Mouse (Mus musculus): ENCODE results near the gene Celsr2. TPM values are rescaled to one million over a fixed set of nuclear protein-coding genes. Genes with fewer than 3 reads are reported as not detected.

Celsr2 gene
- polyA plus RNA-seq, 1 experiment from 2014 or later: 65.2 TPM

DNA sequence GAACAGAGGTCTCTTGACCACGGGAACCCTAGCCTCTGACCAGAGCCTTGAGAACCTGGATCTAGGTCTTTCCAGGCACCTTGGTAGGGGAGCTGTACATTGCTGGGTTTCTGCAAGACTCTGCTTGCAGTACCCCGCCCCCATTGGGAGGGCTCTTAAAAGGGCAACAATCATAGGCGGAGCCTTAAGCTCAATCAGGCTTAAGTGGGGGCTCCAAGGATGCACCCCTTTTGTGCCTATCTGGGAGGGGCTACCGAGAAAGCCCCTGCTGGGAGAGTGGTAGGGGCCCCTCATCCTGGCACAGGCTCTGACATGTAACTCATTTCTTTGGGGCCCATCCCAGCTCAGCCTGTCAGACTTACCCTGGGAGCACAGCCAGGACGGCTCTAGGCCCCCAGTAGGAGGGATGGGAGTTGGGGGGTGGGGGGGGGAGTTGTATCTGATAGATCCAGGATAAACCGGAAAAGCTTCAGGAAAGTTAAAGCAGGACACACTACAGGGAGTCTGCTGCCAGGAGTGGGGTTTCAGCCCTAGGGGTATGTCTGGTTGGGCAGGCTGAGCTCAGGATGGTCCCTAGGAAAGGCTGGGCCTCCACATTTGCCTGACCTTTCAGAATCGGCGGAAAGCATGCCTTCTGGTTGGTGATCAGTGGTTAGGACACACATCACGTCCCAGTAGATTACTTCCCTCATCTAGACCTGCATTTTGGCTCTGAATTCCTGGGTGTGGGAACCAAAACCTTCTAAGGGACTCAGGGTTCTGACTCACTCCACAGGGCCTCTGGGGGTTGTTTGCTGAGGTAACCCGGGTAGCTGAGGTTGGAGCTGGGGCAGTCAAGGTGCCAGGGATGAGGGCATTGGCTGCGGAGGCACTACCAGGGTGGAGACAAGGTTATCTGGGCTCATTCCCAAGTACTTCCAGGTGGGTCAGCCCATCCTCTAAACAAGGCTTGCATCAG lies 8.8 kb upstream of the Celsr2 start:
- WGBS: 20% methylated on average over 11 of the region's 11 CpGs

DNA sequence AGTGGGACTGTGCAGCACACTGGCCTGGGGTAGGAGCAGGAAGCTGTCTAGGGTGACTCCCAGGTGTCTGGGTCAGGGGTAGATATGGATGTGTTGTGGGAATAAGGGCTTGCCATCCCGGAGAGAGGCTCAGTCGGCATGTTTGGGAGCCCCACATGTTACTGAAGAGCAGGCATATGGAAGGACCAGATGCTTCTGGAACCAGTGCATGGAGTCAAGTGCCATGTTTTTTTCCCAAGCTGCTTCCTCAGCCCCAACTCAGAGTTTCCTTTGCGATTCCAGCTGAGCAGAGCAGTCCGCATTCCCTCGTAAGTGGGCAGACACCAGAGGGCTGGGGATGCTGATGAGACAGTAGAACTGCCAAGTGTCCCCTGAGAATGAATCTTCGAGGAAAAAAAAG lies 7.7 kb upstream of the Celsr2 start:
- H3K4me1 ChIP-seq (ENCODE audit: control insufficient read depth, insufficient read depth, low read length): peaks cover 34% of the 10 kb centered on the region
- 40% methylated on average over 6 of the region's 6 CpGs for WGBS
- no peak for DNase-seq (ENCODE audit: low spot score)
- H3K9me3 ChIP-seq (ENCODE audit: control insufficient read depth, low read length): no peaks in the 10 kb centered on the region
- no peak overlapping the region for H3K9ac ChIP-seq (ENCODE audit: low read length)
- no peak overlapping the region for H3K27ac ChIP-seq (ENCODE audit: low read depth, low read length)
- no peak overlapping the region for H3K4me2 ChIP-seq (ENCODE audit: low read depth)
- no peak overlapping the region for H3K4me3 ChIP-seq (ENCODE audit: low read depth, low read length)
- no peak for ATAC-seq (ENCODE audit: insufficient read depth, low FRiP score, low TSS enrichment)
- H3K36me3 ChIP-seq (ENCODE audit: control insufficient read depth, insufficient read depth, low read length): peaks cover 7% of the 10 kb centered on the region
- no peaks in the 10 kb centered on the region for H3K27me3 ChIP-seq (ENCODE audit: control insufficient read depth, insufficient read depth, low read length)

More for the DNA sequence above, 8.8 kb upstream of the Celsr2 start:
- H3K9ac ChIP-seq (ENCODE audit: low read length): peak overlapping the region; percentile 47
- DNase-seq (ENCODE audit: low spot score): no peak
- ATAC-seq (ENCODE audit: insufficient read depth, low FRiP score, low TSS enrichment): peak; percentile 69
- H3K4me2 ChIP-seq (ENCODE audit: low read depth): peak overlapping the region; percentile 40
- H3K4me1 ChIP-seq (ENCODE audit: control insufficient read depth, insufficient read depth, low read length): peaks cover 34% of the 10 kb centered on the region
- peaks cover 16% of the 10 kb centered on the region for H3K36me3 ChIP-seq (ENCODE audit: control insufficient read depth, insufficient read depth, low read length)
- no peak overlapping the region for H3K4me3 ChIP-seq (ENCODE audit: low read depth, low read length)
- no peaks in the 10 kb centered on the region for H3K9me3 ChIP-seq (ENCODE audit: control insufficient read depth, low read length)
- H3K27me3 ChIP-seq (ENCODE audit: control insufficient read depth, insufficient read depth, low read length): no peaks in the 10 kb centered on the region
- peak overlapping the region; percentile 75; the same call in 1 of the 2 replicates for H3K27ac ChIP-seq (ENCODE audit: low read depth, low read length)

DNA sequence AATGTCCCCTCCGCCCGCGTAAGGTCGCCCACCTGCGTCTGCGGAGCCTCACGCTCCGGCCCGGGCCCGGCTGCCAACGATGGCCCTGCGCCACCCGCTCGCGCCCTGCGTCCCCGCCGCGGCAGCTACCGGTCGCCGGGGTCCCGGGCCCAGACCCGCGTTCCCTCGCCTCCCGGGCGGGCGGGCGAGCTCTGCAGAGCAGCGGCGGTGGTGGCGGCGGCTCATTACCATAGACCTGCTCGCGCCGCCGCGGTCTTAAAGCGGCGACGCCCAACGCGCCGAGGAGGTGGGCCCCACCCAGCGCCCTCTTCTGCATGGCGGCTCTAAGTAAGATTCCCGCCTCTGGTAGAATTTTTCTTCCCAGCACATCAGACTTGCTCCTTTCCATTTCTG lies 475 bp upstream of the Celsr2 start:
- peaks cover 14% of the 10 kb centered on the region for H3K4me1 ChIP-seq (ENCODE audit: control insufficient read depth, insufficient read depth, low read length)

DNA sequence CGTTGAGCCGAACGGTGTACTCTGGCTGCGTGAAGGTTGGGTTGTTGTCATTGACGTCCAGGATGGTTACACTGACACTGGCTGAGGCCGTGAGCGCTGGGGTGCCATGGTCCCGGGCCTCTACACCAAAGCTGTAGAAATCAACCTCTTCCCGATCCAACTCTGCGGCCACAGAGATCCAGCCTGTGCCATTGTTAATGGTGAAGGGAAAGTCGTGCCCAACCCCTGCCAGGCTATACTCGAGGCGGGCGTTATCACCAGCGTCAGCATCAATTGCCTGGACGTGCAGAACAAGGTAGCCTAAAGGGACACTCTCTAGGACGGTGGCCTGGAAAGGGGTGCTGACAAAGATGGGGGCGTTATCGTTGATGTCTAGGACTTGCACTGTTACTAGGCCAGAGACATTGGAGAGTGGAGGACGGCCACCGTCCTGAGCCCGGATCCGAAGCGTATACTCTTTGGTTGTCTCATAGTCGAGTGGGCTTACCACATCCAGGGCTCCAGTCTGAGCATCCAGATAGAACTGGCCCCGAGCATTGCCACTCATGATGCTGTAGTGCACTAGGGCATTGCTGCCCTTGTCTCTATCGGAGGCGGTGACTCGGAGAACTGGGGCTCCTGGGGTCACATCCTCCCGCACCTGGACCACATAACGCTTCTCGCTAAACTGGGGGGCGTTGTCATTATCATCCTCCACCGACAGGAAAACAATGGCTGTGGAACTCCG lies 1.6 kb downstream of the Celsr2 start:
- H3K4me1 ChIP-seq (ENCODE audit: control insufficient read depth, insufficient read depth, low read length): peaks cover 24% of the 10 kb centered on the region
- no peak overlapping the region for H3K9ac ChIP-seq (ENCODE audit: low read length)
- H3K4me3 ChIP-seq (ENCODE audit: low read depth, low read length): peak overlapping the region; percentile 7; the same call in 1 of the 2 replicates
- H3K27ac ChIP-seq (ENCODE audit: low read depth, low read length): no peak overlapping the region
- 97% methylated on average over 35 of the region's 35 CpGs for WGBS
- ATAC-seq (ENCODE audit: insufficient read depth, low FRiP score, low TSS enrichment): no peak
- H3K9me3 ChIP-seq (ENCODE audit: control insufficient read depth, low read length): peaks cover 8% of the 10 kb centered on the region
- peaks cover 23% of the 10 kb centered on the region for H3K36me3 ChIP-seq (ENCODE audit: control insufficient read depth, insufficient read depth, low read length)
- H3K4me2 ChIP-seq (ENCODE audit: low read depth): no peak overlapping the region
- H3K27me3 ChIP-seq (ENCODE audit: control insufficient read depth, insufficient read depth, low read length): no peaks in the 10 kb centered on the region
- DNase-seq (ENCODE audit: low spot score): no peak

More for the DNA sequence above, 475 bp upstream of the Celsr2 start:
- ATAC-seq (ENCODE audit: insufficient read depth, low FRiP score, low TSS enrichment) (peak; percentile 78), DNase-seq (ENCODE audit: low spot score) (peak; percentile 92)
- H3K4me3 ChIP-seq (ENCODE audit: low read depth, low read length): peak overlapping the region; percentile 87
- peaks cover 8% of the 10 kb centered on the region for H3K9me3 ChIP-seq (ENCODE audit: control insufficient read depth, low read length)
- H3K27me3 ChIP-seq (ENCODE audit: control insufficient read depth, insufficient read depth, low read length): no peaks in the 10 kb centered on the region
- peak overlapping the region; percentile 87 for H3K4me2 ChIP-seq (ENCODE audit: low read depth)
- peaks cover 21% of the 10 kb centered on the region for H3K36me3 ChIP-seq (ENCODE audit: control insufficient read depth, insufficient read depth, low read length)
- H3K9ac ChIP-seq (ENCODE audit: low read length): peak overlapping the region; percentile 97
- WGBS: under 1% methylated on average over 45 of the region's 48 CpGs
- H3K27ac ChIP-seq (ENCODE audit: low read depth, low read length): peak overlapping the region; percentile 81

DNA sequence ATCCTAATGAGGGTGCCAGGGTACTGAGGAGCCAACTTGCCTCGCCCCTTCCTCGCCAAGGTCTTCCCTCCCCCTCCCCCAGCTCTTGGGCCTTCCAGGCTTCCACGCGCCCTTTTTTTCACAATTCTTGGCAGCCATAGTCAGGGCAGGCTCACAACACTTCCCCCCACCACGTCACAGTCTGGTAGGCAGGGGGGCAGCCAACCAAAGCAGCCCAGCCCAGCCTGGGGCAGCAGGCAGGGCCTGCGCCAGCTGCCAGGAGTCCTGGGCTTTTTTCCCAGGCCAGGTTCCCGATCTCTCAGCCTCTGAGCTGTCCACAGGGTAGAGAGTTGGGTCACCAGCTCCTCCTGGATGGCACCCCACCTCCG lies 3.6 kb downstream of the Celsr2 start:
- Histone ChIP-seq H3K9me3 (ENCODE audit: control insufficient read depth, low read length) (peaks cover 8% of the 10 kb centered on the region), H3K4me1 (ENCODE audit: control insufficient read depth, insufficient read depth, low read length) (peaks cover 32% of the 10 kb centered on the region), H3K4me2 (ENCODE audit: low read depth) (peak overlapping the region; percentile 87), H3K4me3 (ENCODE audit: low read depth, low read length) (peak overlapping the region; percentile 41), H3K9ac (ENCODE audit: low read length) (peak overlapping the region; percentile 89), H3K27ac (ENCODE audit: low read depth, low read length) (peak overlapping the region; percentile 97), H3K36me3 (ENCODE audit: control insufficient read depth, insufficient read depth, low read length) (peaks cover 29% of the 10 kb centered on the region), H3K27me3 (ENCODE audit: control insufficient read depth, insufficient read depth, low read length) (no peaks in the 10 kb centered on the region)
- DNase-seq (ENCODE audit: low spot score) (peak; percentile 54), ATAC-seq (ENCODE audit: insufficient read depth, low FRiP score, low TSS enrichment) (peak; percentile 35; the same call in 1 of the 2 replicates)
- WGBS: 50% methylated on average over 8 of the region's 8 CpGs

DNA sequence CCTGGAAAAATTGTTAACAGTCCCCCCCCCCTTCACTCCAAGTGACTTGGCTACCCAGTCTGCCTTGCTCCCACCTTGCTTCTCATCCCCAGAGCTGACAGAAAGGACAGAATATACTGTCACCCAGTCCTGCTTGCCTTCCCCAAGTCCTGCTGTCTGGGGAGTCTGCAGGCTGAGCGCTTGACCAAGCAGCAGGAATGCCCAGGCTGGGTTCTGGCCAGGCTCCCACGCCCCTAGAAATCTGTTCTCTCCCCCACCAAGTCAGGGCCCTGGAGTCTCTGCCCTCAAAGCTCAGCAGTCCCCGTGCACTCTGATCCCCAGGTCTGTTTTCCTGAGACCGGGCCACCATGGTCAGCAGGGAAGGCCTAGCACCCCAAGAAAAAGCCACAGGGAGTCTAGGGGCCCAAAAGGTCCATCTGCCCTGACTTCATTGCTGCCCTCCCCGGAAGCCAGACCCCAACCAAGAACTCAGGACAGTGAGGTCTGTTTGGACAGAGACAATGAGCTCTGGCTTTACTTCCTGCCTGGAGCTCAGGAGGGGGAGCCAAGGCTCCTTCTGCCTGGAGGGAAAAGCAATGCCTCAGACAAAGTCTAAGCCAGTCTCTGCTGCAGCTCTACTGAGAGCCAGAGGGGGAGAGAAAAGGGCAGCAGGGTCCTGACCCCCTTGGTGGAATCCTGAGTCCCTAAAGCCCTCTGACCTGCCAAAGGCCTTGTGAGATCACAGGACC lies 4.2 kb downstream of the Celsr2 start:
- peaks cover 37% of the 10 kb centered on the region for H3K4me1 ChIP-seq (ENCODE audit: control insufficient read depth, insufficient read depth, low read length)
- DNase-seq (ENCODE audit: low spot score): no peak
- peak overlapping the region; percentile 87 for H3K4me2 ChIP-seq (ENCODE audit: low read depth)
- ATAC-seq (ENCODE audit: insufficient read depth, low FRiP score, low TSS enrichment): no peak
- H3K27me3 ChIP-seq (ENCODE audit: control insufficient read depth, insufficient read depth, low read length): no peaks in the 10 kb centered on the region
- peak overlapping the region; percentile 89 for H3K9ac ChIP-seq (ENCODE audit: low read length)
- WGBS: 48% methylated on average over 5 of the region's 5 CpGs
- H3K9me3 ChIP-seq (ENCODE audit: control insufficient read depth, low read length): peaks cover 8% of the 10 kb centered on the region
- H3K4me3 ChIP-seq (ENCODE audit: low read depth, low read length): peak overlapping the region; percentile 41
- peaks cover 31% of the 10 kb centered on the region for H3K36me3 ChIP-seq (ENCODE audit: control insufficient read depth, insufficient read depth, low read length)
- H3K27ac ChIP-seq (ENCODE audit: low read depth, low read length): peak overlapping the region; percentile 97

DNA sequence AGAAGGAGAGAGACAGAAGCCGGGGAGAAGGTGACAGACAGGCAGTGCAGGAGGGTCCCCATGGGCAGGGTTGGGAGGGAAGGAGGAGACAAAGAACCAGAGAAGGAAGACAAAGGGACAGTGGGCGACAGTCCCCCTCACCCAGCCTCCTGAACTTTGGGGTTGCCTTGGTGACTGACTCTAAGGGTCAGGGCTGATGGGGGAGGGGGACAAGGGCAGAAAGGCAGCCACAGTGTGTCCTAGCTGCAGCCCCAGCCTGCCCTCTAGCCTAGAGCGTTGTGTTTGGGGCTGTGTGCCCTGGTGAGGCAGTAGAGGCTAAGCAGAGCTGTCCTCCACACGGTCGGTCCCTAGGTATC lies 5.0 kb downstream of the Celsr2 start:
- Histone ChIP-seq H3K27ac (ENCODE audit: low read depth, low read length) (peak overlapping the region; percentile 97), H3K27me3 (ENCODE audit: control insufficient read depth, insufficient read depth, low read length) (no peaks in the 10 kb centered on the region), H3K9me3 (ENCODE audit: control insufficient read depth, low read length) (peaks cover 8% of the 10 kb centered on the region), H3K4me3 (ENCODE audit: low read depth, low read length) (peak overlapping the region; percentile 41), H3K4me2 (ENCODE audit: low read depth) (peak overlapping the region; percentile 87), H3K9ac (ENCODE audit: low read length) (peak overlapping the region; percentile 89), H3K36me3 (ENCODE audit: control insufficient read depth, insufficient read depth, low read length) (peaks cover 31% of the 10 kb centered on the region), H3K4me1 (ENCODE audit: control insufficient read depth, insufficient read depth, low read length) (peaks cover 39% of the 10 kb centered on the region)
- ATAC-seq (ENCODE audit: insufficient read depth, low FRiP score, low TSS enrichment): peak; percentile 49
- WGBS: 16% methylated on average over 5 of the region's 5 CpGs
- peak; percentile 79 for DNase-seq (ENCODE audit: low spot score)

DNA sequence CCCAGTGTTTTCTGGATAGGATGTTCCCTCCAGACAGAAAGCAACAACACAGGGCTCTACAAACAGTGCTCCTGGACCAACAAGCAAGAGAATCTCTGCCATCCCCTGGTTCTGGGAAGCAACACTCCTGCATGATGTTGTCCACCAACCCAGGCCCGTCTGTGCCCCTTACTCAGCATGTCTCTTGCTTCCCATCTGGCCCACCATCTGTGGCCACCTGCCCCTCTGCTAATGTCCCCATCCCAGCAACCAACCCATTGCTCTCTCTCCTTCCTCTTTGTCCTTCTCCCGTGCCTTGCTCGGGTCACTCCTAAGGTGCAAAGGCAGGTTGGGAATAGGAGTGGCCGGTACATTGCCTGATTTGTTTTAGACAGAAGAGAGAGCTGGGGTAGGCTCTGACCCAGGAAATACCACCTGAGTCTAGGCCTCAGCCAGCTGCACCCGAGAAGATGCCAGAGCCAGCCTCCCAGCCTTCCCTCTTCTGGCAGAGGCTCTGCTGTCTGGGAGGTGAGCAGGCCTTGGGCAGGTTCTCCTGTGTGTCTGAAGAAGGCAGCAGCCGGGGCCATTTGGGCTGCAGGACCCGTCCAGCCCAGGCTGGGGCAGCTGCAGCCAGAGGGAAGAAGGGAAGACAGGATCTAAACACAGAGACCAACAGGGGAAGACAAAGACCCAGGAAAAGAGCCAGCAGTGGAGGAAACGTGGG lies 5.5 kb downstream of the Celsr2 start:
- Histone ChIP-seq H3K36me3 (ENCODE audit: control insufficient read depth, insufficient read depth, low read length) (peaks cover 31% of the 10 kb centered on the region), H3K4me1 (ENCODE audit: control insufficient read depth, insufficient read depth, low read length) (peaks cover 38% of the 10 kb centered on the region), H3K27me3 (ENCODE audit: control insufficient read depth, insufficient read depth, low read length) (no peaks in the 10 kb centered on the region), H3K9ac (ENCODE audit: low read length) (peak overlapping the region; percentile 89), H3K4me2 (ENCODE audit: low read depth) (peak overlapping the region; percentile 87), H3K4me3 (ENCODE audit: low read depth, low read length) (peak overlapping the region; percentile 41), H3K9me3 (ENCODE audit: control insufficient read depth, low read length) (peaks cover 8% of the 10 kb centered on the region), H3K27ac (ENCODE audit: low read depth, low read length) (peak overlapping the region; percentile 97)
- DNase-seq (ENCODE audit: low spot score) (peak; percentile 53), ATAC-seq (ENCODE audit: insufficient read depth, low FRiP score, low TSS enrichment) (no peak; the same call in 1 of the 2 replicates)
- 35% methylated on average over 8 of the region's 8 CpGs for WGBS
